8 mouse cellular contexts compared by ENCODE assay signal in the genomic region with DNA sequence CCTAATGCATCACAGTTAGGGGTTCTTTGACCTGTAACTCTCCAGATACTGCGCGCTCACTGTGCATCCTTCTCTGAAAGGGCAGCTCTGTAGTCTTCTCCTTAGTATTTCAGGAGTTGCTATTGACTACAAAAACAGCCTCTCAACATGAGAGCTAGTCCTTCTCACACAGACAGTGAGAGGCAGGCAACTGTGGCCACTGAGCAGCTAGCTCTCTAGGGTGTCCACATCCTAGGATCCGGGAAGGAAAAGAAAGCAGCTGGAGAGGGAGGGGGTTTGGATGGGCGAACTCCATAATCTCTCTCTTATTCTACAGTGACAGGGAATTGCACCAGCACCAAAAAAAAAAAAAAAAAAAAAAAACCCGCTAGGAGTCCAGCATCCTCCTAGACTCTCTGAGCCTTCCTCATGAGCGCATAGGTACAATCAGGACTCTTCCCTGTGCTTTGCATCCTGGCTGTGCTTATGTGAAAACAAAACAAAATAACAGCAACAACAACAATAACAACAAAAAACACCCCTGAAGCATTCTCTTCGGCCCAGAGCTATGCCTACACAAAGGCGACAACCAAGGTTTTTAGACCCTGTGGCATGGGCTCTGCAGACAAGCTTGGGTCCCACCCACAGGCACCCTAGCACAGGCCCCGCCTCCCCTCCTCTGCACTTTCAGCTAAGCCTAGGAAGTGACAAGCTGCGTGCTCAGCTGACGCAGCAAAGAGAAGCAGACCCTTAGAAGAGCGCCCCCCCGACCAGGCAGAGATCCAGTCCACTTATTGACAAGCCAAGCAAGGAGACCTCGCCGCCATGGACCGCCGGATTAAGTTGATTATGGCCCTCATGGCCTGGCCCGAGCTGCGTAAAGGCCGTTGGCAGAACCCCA. TPM values are rescaled to one million over a fixed set of nuclear protein-coding genes. Genes with fewer than 3 reads are reported as not detected.
DNase-seq lines count a peak whose midpoint lies in the region; ATAC-seq and TF ChIP-seq lines count a peak whose summit lies in the region.

TSS of gene Rtl8c (plus strand) at position 791 of the 880 bp plus-strand sequence.

- WGBS in liver, embryonic 16.5 days (ENCODE audit: insufficient replicate concordance) = 22% methylated on average over 20 of the region's 20 CpGs
- WGBS in neural tube, embryonic 12.5 days = 23% methylated on average over 20 of the region's 20 CpGs

- ATAC-seq in frontal cortex, adult (ENCODE audit: low TSS enrichment) = peak; percentile 95
- ATAC-seq in liver, embryonic 16.5 days (ENCODE audit: low read depth) = 0 out of 2 replicates have a peak, but pooled peaks have one; percentile 32
- ATAC-seq in neural tube, embryonic 12.5 days (ENCODE audit: low FRiP score, low read depth) = peak; percentile 92

- H3K4me3 ChIP-seq in ES-E14 (ENCODE audit: insufficient read depth in 1 of 2, low read depth in 1 of 2, low read length in 2 of 2, poor library complexity in 1 of 2, severe bottlenecking in 1 of 2) = peak within 1 kb of the TSS in 1 of 2 experiments; percentile 47; a peak in 1 of 4 replicates
- peak within 1 kb of the TSS; percentile 36 for H3K4me3 ChIP-seq in liver, embryonic 16.5 days (ENCODE audit: low read depth, low read length)
- peak within 1 kb of the TSS; percentile 36 for H3K4me3 ChIP-seq in neural tube, embryonic 12.5 days

- in situ Hi-C loops in ES-E14 (cut with MboI; ENCODE audit: low sequenced_read_pairs in 2 of 2, unreplicated experiment in 2 of 2) = no loop called here

- no peak within 1 kb of the TSS for H3K27ac ChIP-seq in ES-E14 (ENCODE audit: insufficient read depth, low read depth, low read length, poor library complexity, severe bottlenecking)
- no peak within 1 kb of the TSS for H3K27ac ChIP-seq in liver, embryonic 16.5 days (ENCODE audit: low read length)
- H3K27ac ChIP-seq in neural tube, embryonic 12.5 days = no peak within 1 kb of the TSS; the same call in 1 of the 2 replicates

- H3K9me3 ChIP-seq in ES-E14 (ENCODE audit: control insufficient read depth, insufficient read depth, low read depth, low read length) = no peaks in the 10 kb centered on the region
- H3K9me3 ChIP-seq in liver, embryonic 16.5 days (replicated peaks; ENCODE audit: control insufficient read depth, low read length) = no peaks in the 10 kb centered on the region
- H3K9me3 ChIP-seq in neural tube, embryonic 12.5 days = no peaks in the 10 kb centered on the region

- no peaks in the 10 kb centered on the region for H3K4me1 ChIP-seq in ES-E14 (ENCODE audit: control insufficient read depth in 2 of 2, insufficient read depth in 2 of 2, low read length in 2 of 2, poor library complexity in 1 of 2)
- no peaks in the 10 kb centered on the region for H3K4me1 ChIP-seq in liver, embryonic 16.5 days (ENCODE audit: control insufficient read depth, low read depth, low read length)
- H3K4me1 ChIP-seq in neural tube, embryonic 12.5 days = no peaks in the 10 kb centered on the region

- H3K4me2 ChIP-seq in liver, embryonic 16.5 days (ENCODE audit: low read depth, low read length) = peak within 1 kb of the TSS; percentile 44
- peak within 1 kb of the TSS; percentile 56 for H3K4me2 ChIP-seq in neural tube, embryonic 12.5 days (replicated peaks)

- H3K9ac ChIP-seq in ES-E14 (ENCODE audit: insufficient read depth, low read depth, low read length, poor library complexity, severe bottlenecking) = peak within 1 kb of the TSS; percentile 17; the same call in 1 of the 2 replicates
- H3K9ac ChIP-seq in liver, embryonic 16.5 days (ENCODE audit: low read depth, low read length) = no peak within 1 kb of the TSS
- peak within 1 kb of the TSS; percentile 61 for H3K9ac ChIP-seq in neural tube, embryonic 12.5 days

- DNase-seq in ES-E14 (ENCODE audit: low read depth, low spot score) = no peak
- DNase-seq in cerebellum, adult 8-10 months = peak; percentile 61
- peak; percentile 55 to 56 for DNase-seq in heart, postnatal 36 days
- DNase-seq in layer of hippocampus, adult 18-20 months (ENCODE audit: low spot score in 2 of 2) = peak; percentile 70 to 84
- peak; percentile 55 to 63 for DNase-seq in thymus, adult 18-20 months

- intact Hi-C loops in heart, postnatal 36 days (cut with DNase I) = loop anchor here (5.0 kb wide), 1 partner anchor 65 kb away; the partner anchor contains the start of gene Rtl8b

- H3K36me3 ChIP-seq in ES-E14 (ENCODE audit: control insufficient read depth, insufficient read depth, low read length, poor library complexity, severe bottlenecking) = no peaks in the 10 kb centered on the region
- no peaks in the 10 kb centered on the region for H3K36me3 ChIP-seq in liver, embryonic 16.5 days (ENCODE audit: control insufficient read depth, insufficient read depth)
- no peaks in the 10 kb centered on the region for H3K36me3 ChIP-seq in neural tube, embryonic 12.5 days

- no peaks in the 10 kb centered on the region for H3K27me3 ChIP-seq in liver, embryonic 16.5 days (ENCODE audit: control insufficient read depth, insufficient read depth, low read depth, low read length)
- no peaks in the 10 kb centered on the region for H3K27me3 ChIP-seq in neural tube, embryonic 12.5 days (replicated peaks)

TF ChIP-seq in ES-E14, 5 proteins besides CTCF, POLR2A, EP300 and RAD21:
- TF ChIP-seq MAFK (IDR thresholded peaks at IDR 0.05; ENCODE audit: insufficient read depth, low read depth, low read length) (no peak), CHD2 (IDR thresholded peaks at IDR 0.05; ENCODE audit: low read depth, low read length) (no peak), ZC3H11A (IDR thresholded peaks at IDR 0.05; ENCODE audit: borderline replicate concordance, low read depth, low read length) (no peak), ZNF384 (IDR thresholded peaks at IDR 0.05; ENCODE audit: low read depth, low read length) (no peak), HCFC1 (IDR thresholded peaks at IDR 0.05; ENCODE audit: borderline replicate concordance, insufficient read depth, low read length) (no peak)

RNA-seq across cellular contexts. Expression of gene Rtl8c, which starts in this region (rescaled TPM):
- total RNA-seq in ES-E14 (2012; rRNA removed) = 1.7 TPM in 1 of 2 replicates, not detected in the other
- 10 to 100 TPM; 19.6 to 22.3 TPM for total RNA-seq in heart, postnatal 36 days (2021)
- 100 to 1,000 TPM; 202 to 226 TPM for total RNA-seq in layer of hippocampus, adult 18-20 months (2021)
- 2.4 and 2.6 TPM in 2 replicates for polyA plus RNA-seq in liver, embryonic 16.5 days (2015; fragmentation: Nextera tagmentation; extraction: Ambion mirVana)
- 111 and 113 TPM in 2 replicates for polyA plus RNA-seq in neural tube, embryonic 12.5 days (2016; fragmentation: Nextera tagmentation; extraction: Ambion mirVana)

Comparison
In these comparisons a context has a peak if more than half of its experiments do, and no peak if none do; other contexts are left out.
1. RNA of gene Rtl8c (total RNA-seq): 202 to 226 TPM in layer of hippocampus, adult 18-20 months; 19.6 to 22.3 TPM in heart, postnatal 36 days and 1.7 TPM in ES-E14; every median in the first group is over 4 times any median in the second.
2. RNA of gene Rtl8c (polyA plus RNA-seq): 111 to 113 TPM in neural tube, embryonic 12.5 days; 2.4 to 2.6 TPM in liver, embryonic 16.5 days; every median in the first group is over 10 times any median in the second.
3. ATAC-seq: peak in every context shown above with its lines; median percentile 95 in frontal cortex, adult; 92 in neural tube, embryonic 12.5 days; 32 in liver, embryonic 16.5 days.